Mouse (Mus musculus): ENCODE results near the gene Id1.

Id1 gene

DNA sequence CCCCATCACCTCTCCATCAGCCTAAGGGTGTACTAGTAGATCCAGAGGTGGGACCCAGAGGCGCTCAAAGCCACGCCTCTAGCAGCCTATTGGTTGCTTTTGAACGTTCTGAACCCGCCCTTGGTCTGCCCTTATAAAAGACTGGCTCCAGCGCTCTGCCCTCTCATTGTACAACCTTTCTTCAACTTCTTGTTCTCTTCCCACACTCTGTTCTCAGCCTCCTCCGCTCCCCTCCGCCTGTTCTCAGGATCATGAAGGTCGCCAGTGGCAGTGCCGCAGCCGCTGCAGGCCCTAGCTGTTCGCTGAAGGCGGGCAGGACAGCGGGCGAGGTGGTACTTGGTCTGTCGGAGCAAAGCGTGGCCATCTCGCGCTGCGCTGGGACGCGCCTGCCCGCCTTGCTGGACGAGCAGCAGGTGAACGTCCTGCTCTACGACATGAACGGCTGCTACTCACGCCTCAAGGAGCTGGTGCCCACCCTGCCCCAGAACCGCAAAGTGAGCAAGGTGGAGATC, at the start of gene Id1:
TSS of gene Id1 (plus strand) at position 162 of the 512 bp plus-strand sequence.
- peak; percentile 91 for DNase-seq

DNA sequence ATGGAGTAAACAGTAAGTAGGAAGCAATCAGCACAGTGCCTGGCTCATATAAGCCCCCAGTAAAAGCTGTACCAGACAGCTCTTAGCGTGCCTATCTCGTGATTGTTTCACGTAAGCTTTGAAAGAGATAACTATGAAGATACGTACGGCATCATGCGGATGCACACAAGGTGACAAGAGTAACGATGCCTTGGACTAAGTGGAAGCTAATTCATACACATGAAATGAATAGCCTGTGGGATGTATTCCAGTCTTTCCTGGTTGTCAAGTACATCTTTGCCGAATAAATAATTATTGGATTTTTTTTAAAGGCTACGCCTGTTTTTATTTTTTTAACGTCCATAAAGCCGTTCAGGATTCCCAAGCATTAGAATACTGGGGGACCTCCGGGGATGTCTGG, 49.7 kb upstream of the Id1 start:
- no peak for DNase-seq

DNA sequence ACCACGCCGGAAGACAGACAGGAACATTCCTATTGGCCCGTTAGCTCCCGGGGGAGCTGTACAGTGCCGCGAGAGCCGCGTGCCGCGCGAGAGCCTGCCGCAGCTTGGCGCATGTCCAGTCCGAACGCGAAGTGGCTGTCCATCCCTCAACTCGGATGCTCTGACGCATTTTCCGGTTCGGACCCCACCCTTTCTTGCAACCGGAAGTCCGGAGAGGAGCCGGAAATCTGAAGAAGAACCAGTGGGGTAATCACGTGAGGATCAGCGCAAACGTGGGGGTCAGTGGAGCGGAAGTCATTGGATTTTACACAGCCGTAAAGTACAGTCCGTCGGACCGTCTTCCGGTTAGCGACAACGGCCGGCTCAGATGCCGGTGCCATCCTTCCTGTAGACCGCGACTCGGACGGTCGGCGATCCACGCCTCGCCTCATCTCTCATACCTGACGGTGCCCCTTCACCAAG, 49.2 kb upstream of the Id1 start, which contains the start of gene Mcts2:
TSS of gene Mcts2 (plus strand) at position 230 of the 462 bp plus-strand sequence.
- peak; percentile 92 for DNase-seq

DNA sequence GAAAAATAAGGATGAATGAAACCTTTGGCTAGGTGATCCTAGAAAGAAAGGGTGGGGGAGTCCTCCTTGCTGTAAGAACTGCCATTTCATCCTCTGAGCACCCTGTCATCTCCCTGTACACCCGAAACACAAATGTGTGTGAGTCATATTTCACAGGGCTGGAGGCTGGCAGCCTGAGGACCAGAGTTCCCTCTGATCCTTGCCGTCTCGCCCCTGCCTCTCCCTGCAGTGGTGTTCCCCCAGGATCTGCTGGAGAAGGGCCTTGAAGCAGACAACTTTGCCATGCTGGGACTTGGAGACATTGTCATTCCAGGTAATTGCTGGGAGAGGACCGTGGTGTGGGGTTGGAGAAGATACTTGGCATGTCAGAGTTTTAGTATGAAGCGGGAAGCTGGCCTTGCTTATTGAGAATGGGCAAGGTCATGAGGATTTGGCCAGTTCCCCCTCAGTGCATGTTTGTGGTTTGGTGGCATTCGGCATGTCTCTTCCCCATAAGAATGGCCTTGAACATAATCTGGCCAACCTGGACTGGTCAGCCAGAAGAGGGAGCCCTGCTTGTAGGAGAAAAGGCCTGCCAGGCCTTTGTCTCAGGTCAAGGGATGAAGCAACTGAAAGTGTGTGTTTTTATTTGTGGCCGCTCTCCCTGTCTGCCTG, 44.4 kb upstream of the Id1 start:
- no peak for DNase-seq

DNA sequence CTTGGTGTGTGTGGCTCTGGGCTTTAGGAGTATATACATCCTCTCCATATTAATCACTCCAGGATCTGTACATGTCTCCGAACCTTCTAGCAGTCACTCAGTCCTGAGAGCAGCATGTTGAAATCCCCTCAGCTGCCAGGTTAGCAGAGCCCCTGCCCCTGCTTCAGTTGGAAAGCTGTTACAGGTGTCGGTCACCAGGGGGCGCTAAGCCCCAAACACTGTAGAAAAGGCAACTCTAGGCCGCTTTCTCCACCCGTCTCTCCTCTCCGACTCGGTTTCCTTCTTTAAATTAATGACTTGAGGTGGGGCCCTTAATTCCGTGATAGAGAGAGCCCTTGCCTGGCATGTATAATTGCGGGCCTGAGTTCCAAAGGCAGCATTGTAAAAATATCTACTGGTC, 42.8 kb upstream of the Id1 start:
- peak; percentile 74 for DNase-seq

DNA sequence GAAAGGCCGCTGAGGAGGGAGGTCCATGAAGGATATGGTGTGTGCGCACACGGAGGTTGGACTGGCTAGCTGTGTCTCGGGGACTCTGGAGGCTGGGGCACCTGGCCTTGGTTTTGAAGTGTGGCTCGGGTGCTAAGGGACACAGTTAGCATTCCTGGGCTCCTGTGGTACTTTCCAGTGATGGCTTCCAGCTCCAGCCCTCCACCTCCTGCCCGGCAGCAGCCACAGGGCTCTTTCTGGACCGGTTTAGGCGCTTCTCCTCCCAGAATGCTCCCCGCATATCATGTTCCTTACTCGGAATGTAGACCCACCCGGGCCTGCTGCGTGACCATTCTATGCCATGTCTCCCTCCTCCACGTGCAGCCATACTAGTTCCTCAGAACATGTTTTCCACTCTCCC, 42.3 kb upstream of the Id1 start:
- no peak for DNase-seq

DNA sequence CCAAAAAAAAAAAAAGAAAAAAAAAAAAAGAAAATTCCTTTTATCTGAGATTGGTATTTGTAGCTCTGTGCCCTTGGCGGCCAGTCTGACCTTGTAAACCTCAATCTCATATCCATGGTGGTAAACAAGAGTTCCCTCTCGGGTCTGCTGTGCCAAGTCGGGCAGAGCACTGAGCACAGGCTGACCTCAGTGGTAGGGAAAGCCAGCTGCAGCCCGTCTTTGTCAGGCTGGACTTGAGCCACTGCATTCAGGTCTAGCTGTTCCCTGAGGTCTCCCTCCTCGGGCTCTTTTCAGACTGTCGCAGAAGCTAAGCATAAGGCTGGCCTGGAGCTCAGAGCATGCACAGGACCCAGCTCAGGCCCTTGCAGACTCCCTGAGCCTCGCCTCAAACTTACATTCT, 41.3 kb upstream of the Id1 start:
- DNase-seq: no peak

DNA sequence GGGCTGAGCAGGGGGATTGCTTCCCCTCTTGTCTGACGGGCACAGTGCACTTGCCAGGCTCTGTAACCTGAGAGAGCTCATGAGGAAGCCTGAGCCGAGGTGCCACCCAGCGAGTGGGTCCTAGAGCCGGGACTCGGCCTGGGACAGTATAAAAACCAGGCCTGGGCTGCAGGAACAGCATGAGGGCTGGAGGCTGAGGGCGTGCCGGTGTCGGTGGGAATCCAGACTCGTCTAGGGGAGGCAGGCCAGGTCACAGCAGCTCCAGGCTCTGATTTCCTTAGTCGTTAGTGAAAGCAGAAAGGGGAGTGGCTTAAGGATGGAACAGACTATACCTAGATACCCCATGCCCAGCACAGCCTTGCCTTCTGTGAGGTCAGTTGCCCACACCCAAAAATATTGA, 40.0 kb upstream of the Id1 start:
- no peak for DNase-seq

DNA sequence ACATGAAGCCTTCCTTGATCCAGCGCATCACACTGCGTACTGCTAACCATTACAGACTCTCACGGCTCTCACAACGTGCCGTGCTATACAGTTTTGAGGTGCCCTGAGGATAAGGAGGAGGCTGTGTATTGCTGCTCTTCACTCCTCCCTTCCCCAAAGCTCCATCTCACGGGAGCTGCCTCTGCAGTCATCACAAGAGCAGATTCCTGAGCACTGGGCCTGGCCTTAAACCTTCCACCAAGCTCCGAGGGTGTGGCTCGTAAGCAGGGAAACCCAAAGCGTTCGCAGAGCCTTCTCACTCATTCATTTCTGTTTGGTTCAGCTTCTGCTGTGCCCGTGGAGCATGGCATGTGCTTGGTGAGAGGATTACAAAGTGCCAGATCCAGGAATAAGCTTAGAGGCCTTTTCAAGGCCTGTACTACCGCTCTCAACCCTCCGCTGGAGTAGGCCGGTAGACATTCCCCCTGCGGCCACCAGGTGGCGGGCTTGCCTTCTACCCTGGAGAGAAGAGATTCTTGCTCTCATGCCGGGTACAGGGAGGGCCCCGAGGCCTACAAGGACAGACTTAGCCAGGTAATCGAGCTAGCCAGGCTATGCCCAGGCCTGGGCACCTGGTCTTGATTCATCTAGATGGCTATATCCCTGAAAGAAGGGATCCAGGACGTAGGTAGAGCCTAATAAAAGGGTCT, 39.4 kb upstream of the Id1 start:
- DNase-seq: peak; percentile 88

DNA sequence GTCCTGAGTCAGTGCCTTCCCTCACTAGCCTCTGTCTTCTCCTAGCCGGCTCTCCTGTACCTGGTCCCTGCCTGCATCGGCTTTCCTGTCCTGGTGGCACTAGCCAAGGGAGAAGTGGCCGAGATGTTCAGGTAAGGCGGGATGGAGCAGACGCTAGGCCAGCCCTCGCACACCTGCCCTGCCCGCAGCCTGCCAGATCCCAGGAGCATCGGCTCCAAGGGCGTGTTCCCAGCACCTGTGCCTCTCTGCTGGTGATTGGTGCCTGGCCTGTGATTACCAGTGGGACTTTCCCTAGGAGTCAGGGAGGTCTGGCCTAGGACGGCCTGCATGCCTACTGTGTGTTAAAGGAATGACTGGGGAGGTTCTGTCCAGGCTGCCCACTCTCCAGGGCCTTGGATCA, 35.9 kb upstream of the Id1 start:
- DNase-seq: no peak

DNA sequence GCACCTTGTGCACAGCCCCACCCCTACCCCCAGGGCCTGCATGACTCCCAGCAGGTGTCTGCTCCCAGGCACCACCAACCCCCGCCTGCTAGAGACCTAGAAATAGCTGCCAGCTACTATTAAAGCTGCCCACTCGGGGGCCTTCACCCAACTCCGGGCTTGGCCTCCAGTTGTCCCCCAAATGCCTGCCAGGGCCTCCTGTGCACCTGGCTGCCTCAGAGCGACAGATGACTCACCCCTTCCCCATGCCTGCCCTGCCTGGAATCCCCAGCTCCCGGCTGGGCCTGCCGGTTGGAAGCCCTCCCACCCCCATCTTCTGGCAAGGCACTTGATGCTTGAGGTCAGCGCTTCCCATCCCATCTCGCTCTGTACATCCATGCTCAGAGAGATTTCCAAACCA, 35.3 kb upstream of the Id1 start:
- no peak for DNase-seq

DNA sequence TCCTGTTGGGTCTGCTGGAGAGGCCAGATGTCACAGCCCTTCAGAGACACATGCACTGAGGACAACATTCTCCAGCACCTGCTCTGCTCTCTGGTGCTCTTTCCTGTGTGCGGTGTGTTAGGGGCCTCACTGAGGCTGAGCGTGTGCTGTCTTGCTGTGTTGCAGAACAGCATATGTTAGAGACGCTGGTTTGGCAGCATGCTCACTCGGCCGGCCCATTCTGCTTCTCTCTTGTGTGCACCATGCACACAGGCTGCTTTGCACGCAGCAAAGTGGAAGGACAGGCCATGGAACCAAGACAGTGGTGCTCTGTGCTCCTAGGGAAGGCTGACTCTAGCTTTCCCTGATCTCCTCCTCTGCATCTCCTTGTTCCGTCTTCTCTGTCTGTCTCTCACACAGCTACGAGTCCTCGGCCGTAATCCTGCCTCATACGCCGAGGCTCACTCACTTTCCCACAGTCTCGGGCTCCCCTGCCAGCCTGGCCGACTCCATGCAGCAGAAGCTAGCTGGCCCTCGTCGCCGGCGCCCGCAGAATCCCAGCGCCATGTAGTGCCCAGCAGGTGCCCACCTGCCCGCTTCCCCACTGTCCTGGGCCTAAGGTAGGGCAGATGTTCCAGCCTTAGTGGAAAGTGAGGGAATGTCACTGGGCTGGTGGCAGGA, 32.3 kb upstream of the Id1 start:
- DNase-seq: no peak

DNA sequence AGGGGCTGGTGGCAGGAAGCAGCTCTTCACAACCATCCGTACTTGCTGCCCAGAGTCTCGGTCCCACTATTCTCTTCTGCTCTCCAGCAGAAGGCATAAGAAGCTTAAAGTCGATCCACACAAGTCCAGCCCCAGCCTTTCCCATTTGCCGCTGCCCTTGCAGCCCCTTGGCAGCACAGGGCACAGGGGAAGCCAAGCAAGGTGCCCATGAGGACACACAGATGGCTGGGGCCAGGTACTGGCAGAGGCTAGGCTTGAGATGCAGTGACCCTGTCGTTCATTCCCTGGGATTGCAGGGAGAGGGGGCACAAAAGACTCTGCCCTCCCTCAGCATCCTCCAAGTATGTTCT, 31.8 kb upstream of the Id1 start:
- no peak for DNase-seq

DNA sequence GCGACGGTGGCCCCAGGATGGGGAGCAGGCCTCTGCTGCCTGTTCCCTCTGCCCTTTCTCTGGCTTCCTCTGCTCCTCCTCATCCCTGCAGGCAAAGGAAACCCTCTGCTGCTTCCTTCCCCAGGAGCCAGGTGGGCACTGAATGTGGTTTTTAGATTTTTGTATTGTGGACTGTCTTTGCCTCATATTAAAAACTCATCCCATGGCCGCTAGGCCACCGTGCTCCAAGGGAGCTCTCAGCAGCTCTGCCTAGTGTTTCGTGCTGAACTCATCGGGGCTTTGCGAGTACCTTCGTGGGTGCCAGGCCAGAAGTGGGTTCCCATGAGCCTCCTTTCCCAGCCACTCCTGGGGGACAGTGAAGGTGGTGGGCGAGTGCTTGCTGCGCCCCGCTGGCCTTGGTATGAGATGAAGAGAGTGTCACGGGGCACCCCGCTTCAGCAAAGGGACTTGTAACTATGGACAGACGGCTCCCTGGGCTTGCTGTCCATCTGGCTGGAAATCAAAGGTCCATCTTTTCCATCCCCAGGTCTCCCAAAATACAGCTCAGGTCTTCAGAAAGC, 31.2 kb upstream of the Id1 start:
- DNase-seq: no peak

DNA sequence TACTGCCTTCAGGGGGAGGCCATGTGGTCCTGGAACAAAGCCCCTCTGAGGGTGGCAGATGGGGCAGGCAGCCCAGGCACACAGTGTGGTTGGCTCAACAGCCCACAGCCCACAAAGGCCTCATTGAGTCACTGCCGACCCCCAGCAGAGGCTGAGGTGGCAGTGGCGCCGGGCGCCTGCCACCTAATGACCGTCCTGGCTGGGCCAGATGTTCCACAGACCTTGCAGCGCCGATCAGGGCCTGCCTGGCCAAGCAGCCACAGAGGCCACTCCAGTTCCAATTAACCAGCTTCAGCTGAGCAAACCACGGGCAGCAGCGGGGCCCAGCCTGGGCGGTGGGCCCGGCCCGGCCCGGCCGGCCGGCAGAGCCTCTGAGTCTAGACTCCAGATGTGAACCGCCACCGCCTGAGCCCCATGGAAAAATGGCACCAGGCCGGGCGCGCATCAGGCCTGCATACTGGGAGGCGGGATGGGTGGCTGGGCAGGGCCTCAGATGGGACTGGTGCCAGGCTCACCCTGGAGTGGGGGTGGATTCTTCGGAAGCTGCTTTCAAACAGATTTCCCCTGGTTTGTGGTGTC, 30.0 kb upstream of the Id1 start:
- DNase-seq: no peak

DNA sequence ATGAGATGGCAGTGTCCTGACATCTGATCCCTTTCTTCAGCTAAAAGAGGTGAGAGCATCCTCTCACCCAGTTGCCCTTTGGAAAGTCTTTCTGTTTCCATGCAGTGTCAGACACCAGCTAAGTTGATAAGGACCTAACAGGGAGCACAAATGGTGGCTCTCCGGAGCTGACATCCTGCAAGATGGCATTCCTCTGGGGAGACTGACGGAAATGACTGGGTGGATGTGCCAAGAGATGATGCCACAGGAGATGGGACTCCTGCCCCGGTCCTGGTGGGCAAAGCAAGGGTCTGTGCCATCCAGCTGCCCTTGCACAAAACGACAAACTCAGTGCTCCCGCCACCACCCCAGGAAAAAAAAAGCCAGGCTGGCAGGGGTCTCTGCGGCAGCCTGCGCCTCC, 28.9 kb upstream of the Id1 start:
- no peak for DNase-seq

DNA sequence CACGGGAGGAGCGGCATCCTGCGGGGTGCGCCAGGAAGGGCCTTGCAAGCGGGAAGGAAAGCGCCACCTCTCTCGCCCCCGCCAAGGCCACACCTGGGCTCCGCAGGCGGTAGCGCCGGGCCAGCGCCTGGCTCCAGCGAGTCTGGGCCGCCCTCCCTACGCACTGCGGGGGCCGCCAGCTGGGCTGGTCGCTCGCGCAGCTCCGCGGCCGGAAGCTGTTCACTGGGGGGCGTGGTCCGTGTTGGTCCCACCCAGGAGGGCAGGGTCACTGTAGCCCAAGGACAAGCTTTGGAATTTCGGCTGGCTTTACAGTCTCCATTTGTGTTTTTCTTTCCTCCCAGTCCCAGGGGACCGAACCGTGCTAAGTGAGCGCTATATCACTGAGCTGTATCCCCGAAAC, 28.4 kb upstream of the Id1 start:
- peak; percentile 84 for DNase-seq

DNA sequence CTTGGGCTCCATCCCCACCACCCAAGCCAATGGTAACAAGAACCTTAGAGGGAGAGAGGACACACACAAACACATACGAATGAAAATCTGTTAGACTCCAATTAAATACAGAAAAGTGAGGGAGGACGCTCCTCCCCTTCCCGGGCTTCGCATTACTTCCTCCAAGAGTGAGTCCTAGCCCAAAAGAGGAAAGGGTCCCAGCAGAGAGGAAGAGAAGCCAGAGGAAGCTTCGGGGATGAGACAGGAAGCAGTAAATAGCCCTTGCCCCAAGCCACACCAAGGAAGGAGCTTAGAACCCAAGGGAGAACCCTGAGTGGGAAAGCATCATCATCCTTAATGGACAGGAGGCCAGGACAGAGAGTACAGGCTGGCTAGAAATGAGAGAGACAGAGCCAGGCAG, 27.0 kb upstream of the Id1 start:
- no peak for DNase-seq

DNA sequence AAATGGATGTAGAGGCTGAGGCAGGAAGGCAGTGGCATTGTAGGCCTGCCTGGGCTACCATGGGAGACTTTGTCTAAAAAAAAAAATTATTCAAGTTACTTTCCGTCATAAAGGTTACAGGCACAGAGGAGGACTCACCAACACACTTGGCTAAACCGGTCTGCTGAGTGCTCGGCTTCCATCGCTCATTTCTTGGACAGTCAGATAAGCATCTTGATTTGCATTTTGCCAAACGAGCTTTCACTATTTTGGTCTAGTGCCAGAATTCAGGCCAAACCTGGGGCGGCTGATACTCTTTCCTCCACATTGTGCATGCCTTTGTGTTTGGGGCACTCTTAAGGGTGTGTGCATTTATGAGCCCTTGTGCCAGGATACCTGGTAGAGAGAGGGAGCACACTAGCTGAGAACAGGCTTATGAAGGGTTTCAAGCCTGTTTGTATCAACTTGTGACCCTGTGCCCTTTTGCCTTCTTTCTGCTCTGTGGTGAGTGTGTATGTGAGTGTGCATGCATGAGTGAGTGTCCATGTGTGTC, 19.7 kb upstream of the Id1 start:
- no peak for DNase-seq

DNA sequence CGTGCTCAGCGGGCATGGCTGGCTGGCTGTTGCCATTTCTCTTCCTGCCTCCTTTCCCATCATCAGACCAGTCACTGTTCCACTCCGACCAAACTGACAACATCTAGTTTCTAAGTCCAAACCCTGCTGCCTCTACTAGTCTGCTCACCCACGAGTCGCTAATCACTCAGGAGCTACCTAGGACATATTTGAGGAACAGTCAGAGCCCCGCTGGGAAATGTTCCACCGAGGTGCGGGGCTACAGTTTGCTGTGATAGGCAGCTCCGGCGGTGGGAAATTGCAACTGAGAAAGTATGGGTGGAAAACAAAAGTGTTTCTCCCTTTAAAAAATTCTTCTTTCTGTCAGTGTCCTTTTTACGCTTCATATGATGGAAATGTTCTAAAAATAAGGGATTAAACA, 18.4 kb upstream of the Id1 start:
- DNase-seq: no peak

DNA sequence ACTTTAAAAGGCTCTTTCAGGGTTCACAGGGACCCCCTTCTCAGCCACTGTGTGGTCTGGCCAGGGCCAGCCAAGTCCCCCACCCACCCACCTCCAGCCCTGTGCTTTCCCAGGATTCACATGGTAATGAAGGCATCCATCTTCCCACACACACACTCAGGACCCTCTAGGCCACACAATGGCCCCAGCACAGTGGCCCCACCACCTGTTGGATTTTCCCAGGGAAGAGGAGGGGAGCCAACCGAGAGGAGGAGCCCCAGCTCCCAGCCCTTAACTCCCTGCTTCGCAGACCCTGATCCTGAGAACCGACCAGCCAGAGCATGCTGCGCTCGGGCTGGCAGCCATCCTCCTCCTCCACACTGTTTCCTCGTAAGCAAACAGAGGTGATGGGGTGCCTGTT, 18.0 kb upstream of the Id1 start:
- no peak for DNase-seq

DNA sequence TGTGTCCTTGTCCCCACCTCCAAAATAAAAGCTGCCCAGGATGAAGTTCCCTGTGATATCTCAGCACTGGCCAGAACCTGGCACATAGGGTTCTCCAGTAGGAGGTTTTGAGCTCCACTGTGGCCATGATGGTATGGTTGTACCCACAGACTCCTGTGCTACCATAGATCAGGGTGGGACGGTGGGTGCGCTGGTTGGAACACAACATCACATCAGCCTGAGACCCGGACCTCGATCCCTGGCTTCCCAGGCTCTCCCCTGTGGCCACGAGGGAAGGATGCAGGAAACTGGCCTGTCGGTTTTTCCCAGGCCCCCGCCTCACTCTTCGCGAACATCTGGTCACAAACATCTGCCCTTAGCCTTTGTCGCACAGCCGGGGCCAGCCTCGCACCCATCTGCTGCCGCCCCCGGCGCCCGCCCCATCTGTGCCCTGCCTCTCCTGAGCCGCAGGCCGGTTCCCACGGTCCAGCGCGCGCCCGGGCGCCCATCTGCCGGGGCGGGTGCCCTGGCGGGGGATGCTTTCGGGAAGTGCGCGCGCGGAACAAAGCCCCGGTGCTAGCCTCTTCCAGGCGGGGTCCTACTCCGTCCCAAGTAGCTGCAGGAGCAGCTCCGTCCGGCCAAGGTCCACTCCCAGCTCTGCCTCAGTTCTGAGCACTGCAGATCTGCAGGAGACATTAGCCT, 12.3 kb upstream of the Id1 start:
- no peak for DNase-seq

DNA sequence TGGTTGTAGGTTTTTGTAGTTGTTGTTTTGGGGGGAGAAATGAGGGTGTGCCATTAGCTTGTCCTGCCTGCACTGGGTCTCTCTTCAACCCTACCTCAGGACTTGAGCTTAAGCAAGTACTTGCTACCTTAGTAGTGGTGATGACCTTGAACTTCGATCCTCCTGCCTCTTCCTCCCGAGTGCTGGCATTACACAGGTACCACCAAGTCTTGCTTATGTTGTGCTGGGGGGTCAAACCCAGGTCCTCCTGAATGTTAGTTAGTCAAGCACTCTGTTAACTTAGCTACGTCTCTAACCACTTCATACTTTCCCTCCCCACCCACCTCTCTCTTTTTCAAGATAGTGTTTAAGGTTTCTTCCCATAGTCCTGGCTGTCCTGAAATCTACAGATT, 11.7 kb upstream of the Id1 start:
- no peak for DNase-seq

All from liver (tissue).